Mouse (Mus musculus): Measurements from ENCODE around the gene Rab27a. TPM values are rescaled to one million over a fixed set of nuclear protein-coding genes. Genes with fewer than 3 reads are reported as not detected.

Gene Rab27a
- polyA plus RNA-seq, 1 experiment from 2014 or later = 3.6 TPM

DNA sequence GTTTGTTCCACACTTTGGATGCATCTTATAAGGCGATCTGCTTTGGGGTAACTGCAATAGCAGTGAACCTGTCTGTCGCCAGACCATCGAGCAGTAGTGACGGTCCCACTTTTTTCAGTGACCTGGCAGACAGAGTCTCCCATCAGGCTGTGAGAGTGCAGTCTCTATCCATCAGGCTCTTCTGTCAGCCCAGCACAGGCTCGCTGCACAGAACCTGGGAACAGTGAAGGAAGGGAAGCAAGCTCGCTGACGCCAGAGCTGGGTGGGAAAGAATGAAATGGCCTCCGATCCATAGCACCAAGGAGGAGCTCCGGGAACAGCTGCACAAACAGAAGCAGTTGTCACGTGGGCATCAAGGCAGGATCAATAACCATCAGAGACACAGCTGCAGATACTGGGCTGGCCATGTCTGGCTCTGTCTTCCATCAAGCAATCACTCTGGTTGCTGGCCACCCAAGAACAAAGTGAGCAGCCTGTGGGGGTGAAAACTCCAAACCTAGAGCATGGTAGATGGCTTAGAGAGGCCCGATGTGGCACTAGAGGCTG, 92.8 kb downstream of the Rab27a start:
- no peaks in the 10 kb centered on the region for H3K9me3 ChIP-seq (replicated peaks; ENCODE audit: control insufficient read depth, low read length, poor library complexity, severe bottlenecking)
- H3K36me3 ChIP-seq (ENCODE audit: control insufficient read depth, insufficient read depth, low read length) = no peaks in the 10 kb centered on the region
- 77% methylated on average over 11 of the region's 11 CpGs for WGBS
- no peak overlapping the region for H3K9ac ChIP-seq (ENCODE audit: low read depth, low read length)
- no peak for ATAC-seq
- no peak overlapping the region for H3K27ac ChIP-seq (ENCODE audit: low read length)
- no peak overlapping the region for H3K4me3 ChIP-seq (ENCODE audit: low read depth, low read length)
- H3K27me3 ChIP-seq (ENCODE audit: control insufficient read depth, insufficient read depth, low read depth, low read length) = no peaks in the 10 kb centered on the region
- H3K4me2 ChIP-seq (ENCODE audit: low read length) = no peak overlapping the region
- no peaks in the 10 kb centered on the region for H3K4me1 ChIP-seq (ENCODE audit: control insufficient read depth, insufficient read depth, low read length)

Small RNA genes lying within 50 kb of the gene (microRNA-seq; reads per million reads assigned to microRNA genes)
- gene Gm27353 = not detected

Other genes starting within 250 kb of the Rab27a start
- gene Prtg, start 238.0 kb upstream of the Rab27a start, polyA plus RNA-seq (2015; fragmentation: Nextera tagmentation; extraction: Ambion mirVana) = 0.41 and 0.56 TPM in 2 replicates
- gene Pygo1, start 119.2 kb upstream of the Rab27a start, polyA plus RNA-seq (2015; fragmentation: Nextera tagmentation; extraction: Ambion mirVana) = 13.5 and 14.2 TPM in 2 replicates
- gene Dyx1c1, start 86.1 kb upstream of the Rab27a start, polyA plus RNA-seq (2015; fragmentation: Nextera tagmentation; extraction: Ambion mirVana) = 2.6 and 2.8 TPM in 2 replicates
- not detected in 2 replicates for gene Gm44503, start 86.0 kb upstream of the Rab27a start, polyA plus RNA-seq (2015; fragmentation: Nextera tagmentation; extraction: Ambion mirVana)
- gene Ccpg1os, start 59.5 kb upstream of the Rab27a start, polyA plus RNA-seq (2015; fragmentation: Nextera tagmentation; extraction: Ambion mirVana) = 24.2 and 24.9 TPM in 2 replicates
- 51.8 and 52.3 TPM in 2 replicates for gene Ccpg1, start 59.4 kb upstream of the Rab27a start, polyA plus RNA-seq (2015; fragmentation: Nextera tagmentation; extraction: Ambion mirVana)
- gene Pigb, start 4.5 kb upstream of the Rab27a start, polyA plus RNA-seq (2015; fragmentation: Nextera tagmentation; extraction: Ambion mirVana) = 14.9 and 18.6 TPM in 2 replicates
- gene Khdc3, start 57.0 kb downstream of the Rab27a start, polyA plus RNA-seq (2015; fragmentation: Nextera tagmentation; extraction: Ambion mirVana) = 0.24 and 0.25 TPM in 2 replicates
- gene Gm20509, start 57.6 kb downstream of the Rab27a start, polyA plus RNA-seq (2015; fragmentation: Nextera tagmentation; extraction: Ambion mirVana) = not detected in 2 replicates
- 103 and 109 TPM in 2 replicates for gene Rsl24d1, start 68.6 kb downstream of the Rab27a start, polyA plus RNA-seq (2015; fragmentation: Nextera tagmentation; extraction: Ambion mirVana)

Measured in midbrain, embryonic 16.5 days (tissue).